Mouse (Mus musculus): Measurements from ENCODE around the gene Oard1.

Oard1 gene

GRCm38 (mm10) chr17:48408526-48409291 is 1.1 kb upstream of the Oard1 start:
- peak; percentile 78 to 82 for DNase-seq

GRCm38 (mm10) chr17:48410299-48410785 is 528 bp downstream of the Oard1 start:
- no peak for DNase-seq

- no peak for DNase-seq
Observed at GRCm38 (mm10) chr17:48411241-48411640, 1.4 kb downstream of the Oard1 start.

- peak; percentile 75 to 77 for DNase-seq
Observed at GRCm38 (mm10) chr17:48416011-48416410, 6.2 kb downstream of the Oard1 start.

- DNase-seq: peak; percentile 83 to 86
Observed at GRCm38 (mm10) chr17:48416425-48417195, 6.8 kb downstream of the Oard1 start.

GRCm38 (mm10) chr17:48417521-48417920 is 7.7 kb downstream of the Oard1 start:
- no peak for DNase-seq

GRCm38 (mm10) chr17:48418174-48418573 is 8.4 kb downstream of the Oard1 start:
- no peak for DNase-seq

- DNase-seq: no peak
Observed at GRCm38 (mm10) chr17:48418781-48419180, 9.0 kb downstream of the Oard1 start.

GRCm38 (mm10) chr17:48419571-48419970 is 9.8 kb downstream of the Oard1 start:
- DNase-seq: no peak

GRCm38 (mm10) chr17:48424237-48424636 is 14.4 kb downstream of the Oard1 start:
- no peak for DNase-seq

- DNase-seq: no peak
Observed at GRCm38 (mm10) chr17:48425823-48426612, 16.2 kb downstream of the Oard1 start.

GRCm38 (mm10) chr17:48426991-48427750 is 17.4 kb downstream of the Oard1 start:
- no peak for DNase-seq

- no peak for DNase-seq
Observed at GRCm38 (mm10) chr17:48427852-48428530, 18.2 kb downstream of the Oard1 start.

GRCm38 (mm10) chr17:48430394-48430793 is 20.6 kb downstream of the Oard1 start:
- no peak for DNase-seq

- no peak for DNase-seq
Observed at GRCm38 (mm10) chr17:48431054-48431453, 21.2 kb downstream of the Oard1 start.

- DNase-seq: peak; percentile 32 to 50
Observed at GRCm38 (mm10) chr17:48432158-48432980, 22.6 kb downstream of the Oard1 start, which contains the start of gene Apobec2. Gene Apobec2 (minus strand): TSS chr17:48432930.

GRCm38 (mm10) chr17:48433006-48433655 is 23.3 kb downstream of the Oard1 start:
- DNase-seq: peak; percentile 53 to 59

GRCm38 (mm10) chr17:48433689-48434330 is 24.0 kb downstream of the Oard1 start:
- no peak for DNase-seq

GRCm38 (mm10) chr17:48434479-48434878 is 24.7 kb downstream of the Oard1 start:
- no peak for DNase-seq

- no peak for DNase-seq
Observed at GRCm38 (mm10) chr17:48436487-48436886, 26.7 kb downstream of the Oard1 start.
